Mouse (Mus musculus): Measurements from ENCODE around the gene Synj2bp. TPM values are rescaled to one million over a fixed set of nuclear protein-coding genes. Genes with fewer than 3 reads are reported as not detected.
"Not testable (repeated sequence)": the region's sequence is repeated elsewhere in the genome, so short reads cannot be mapped to it uniquely, and the experiment has no call there.

The Synj2bp gene
- total and polyA plus RNA-seq, 3 experiments, result 5.3 to 123 (median 80.0) TPM

- TF ChIP-seq CTCF (IDR thresholded peaks at IDR 0.05; ENCODE audit: low read depth, low read length) (no peak), GATA1 (IDR thresholded peaks at IDR 0.05; ENCODE audit: borderline replicate concordance, low read length) (no peak), TAL1 (conservative IDR thresholded peaks at IDR 0.05; ENCODE audit: low read depth, low read length) (no peak), POLR2AphosphoS5 (IDR thresholded peaks at IDR 0.05; ENCODE audit: insufficient replicate concordance, low read depth, low read length) (no peak), GATA2 (IDR thresholded peaks at IDR 0.05; ENCODE audit: borderline replicate concordance, low read depth, low read length) (no peak)
Observed at GRCm38 (mm10) chr12:81533029-81533419, 313 bp upstream of the Synj2bp start.

GRCm38 (mm10) chr12:81530587-81530986, 2.1 kb downstream of the Synj2bp start:
- peaks cover 24% of the 10 kb centered on the region for H3K4me1 ChIP-seq (ENCODE audit: insufficient read depth, low read depth, low read length)
- H3K27me3 ChIP-seq (ENCODE audit: insufficient read depth, low read length); DNase-seq (ENCODE audit: low spot score); H3K9me3 ChIP-seq (replicated peaks); ATAC-seq (ENCODE audit: extremely low read depth, insufficient number of reproducible peaks, low FRiP score, poor library complexity, severe bottlenecking): not testable (repeated sequence)
- H3K36me3 ChIP-seq (replicated peaks), result peaks cover 17% of the 10 kb centered on the region
- H3K4me3 ChIP-seq (ENCODE audit: low read depth, low read length), result peak overlapping the region; percentile 3; the same call in 1 of the 2 replicates

More at GRCm38 (mm10) chr12:81533029-81533419, 313 bp upstream of the Synj2bp start:
- H3K27me3 ChIP-seq (ENCODE audit: insufficient read depth, low read length), result no peaks in the 10 kb centered on the region
- peaks cover 11% of the 10 kb centered on the region for H3K36me3 ChIP-seq (replicated peaks)
- H3K4me1 ChIP-seq (ENCODE audit: insufficient read depth, low read depth, low read length), result peaks cover 27% of the 10 kb centered on the region
- no peak for ATAC-seq (ENCODE audit: extremely low read depth, insufficient number of reproducible peaks, low FRiP score, poor library complexity, severe bottlenecking)
- H3K4me3 ChIP-seq (ENCODE audit: low read depth, low read length), result peak overlapping the region; percentile 77
- no peaks in the 10 kb centered on the region for H3K9me3 ChIP-seq (replicated peaks)
- no peak for DNase-seq (ENCODE audit: low spot score)

- not testable (repeated sequence) for ATAC-seq (ENCODE audit: extremely low read depth, insufficient number of reproducible peaks, low FRiP score, poor library complexity, severe bottlenecking)
Observed at GRCm38 (mm10) chr12:81496906-81497305, 35.8 kb downstream of the Synj2bp start.

GRCm38 (mm10) chr12:81490491-81490890, 42.2 kb downstream of the Synj2bp start:
- TF ChIP-seq TAL1 (conservative IDR thresholded peaks at IDR 0.05; ENCODE audit: low read depth, low read length) (no peak), POLR2AphosphoS5 (IDR thresholded peaks at IDR 0.05; ENCODE audit: insufficient replicate concordance, low read depth, low read length) (no peak), CTCF (IDR thresholded peaks at IDR 0.05; ENCODE audit: low read depth, low read length) (no peak), GATA2 (IDR thresholded peaks at IDR 0.05; ENCODE audit: borderline replicate concordance, low read depth, low read length) (no peak), GATA1 (IDR thresholded peaks at IDR 0.05; ENCODE audit: borderline replicate concordance, low read length) (no peak)
- no peak overlapping the region for H3K4me3 ChIP-seq (ENCODE audit: low read depth, low read length)
- DNase-seq (ENCODE audit: low spot score), result no peak
- no peaks in the 10 kb centered on the region for H3K27me3 ChIP-seq (ENCODE audit: insufficient read depth, low read length)
- peaks cover 35% of the 10 kb centered on the region for H3K36me3 ChIP-seq (replicated peaks)
- H3K4me1 ChIP-seq (ENCODE audit: insufficient read depth, low read depth, low read length), result peaks cover 3% of the 10 kb centered on the region
- H3K9me3 ChIP-seq (replicated peaks), result peaks cover 8% of the 10 kb centered on the region
- no peak for ATAC-seq (ENCODE audit: extremely low read depth, insufficient number of reproducible peaks, low FRiP score, poor library complexity, severe bottlenecking)

More at GRCm38 (mm10) chr12:81496906-81497305, 35.8 kb downstream of the Synj2bp start:
- H3K4me3 ChIP-seq (ENCODE audit: low read depth, low read length); H3K4me1 ChIP-seq (ENCODE audit: insufficient read depth, low read depth, low read length); H3K27me3 ChIP-seq (ENCODE audit: insufficient read depth, low read length); DNase-seq (ENCODE audit: low spot score): not testable (repeated sequence)
- H3K9me3 ChIP-seq (replicated peaks), result peaks cover 16% of the 10 kb centered on the region
- H3K36me3 ChIP-seq (replicated peaks), result peaks cover 38% of the 10 kb centered on the region

GRCm38 (mm10) chr12:81485311-81485710, 47.4 kb downstream of the Synj2bp start:
- ATAC-seq (ENCODE audit: extremely low read depth, insufficient number of reproducible peaks, low FRiP score, poor library complexity, severe bottlenecking) (no peak), DNase-seq (ENCODE audit: low spot score) (no peak)
- peaks cover 16% of the 10 kb centered on the region for H3K36me3 ChIP-seq (replicated peaks)
- TF ChIP-seq POLR2AphosphoS5 (IDR thresholded peaks at IDR 0.05; ENCODE audit: insufficient replicate concordance, low read depth, low read length) (no peak), CTCF (IDR thresholded peaks at IDR 0.05; ENCODE audit: low read depth, low read length) (no peak), GATA1 (IDR thresholded peaks at IDR 0.05; ENCODE audit: borderline replicate concordance, low read length) (no peak), TAL1 (conservative IDR thresholded peaks at IDR 0.05; ENCODE audit: low read depth, low read length) (no peak), GATA2 (IDR thresholded peaks at IDR 0.05; ENCODE audit: borderline replicate concordance, low read depth, low read length) (no peak)
- H3K4me1 ChIP-seq (ENCODE audit: insufficient read depth, low read depth, low read length), result peaks cover 12% of the 10 kb centered on the region
- no peaks in the 10 kb centered on the region for H3K27me3 ChIP-seq (ENCODE audit: insufficient read depth, low read length)
- H3K9me3 ChIP-seq (replicated peaks), result no peaks in the 10 kb centered on the region
- peak overlapping the region; percentile 83 for H3K4me3 ChIP-seq (ENCODE audit: low read depth, low read length)

- Histone ChIP-seq H3K27me3 (ENCODE audit: insufficient read depth, low read length) (no peaks in the 10 kb centered on the region), H3K9me3 (replicated peaks) (no peaks in the 10 kb centered on the region), H3K36me3 (replicated peaks) (peaks cover 17% of the 10 kb centered on the region), H3K4me3 (ENCODE audit: low read depth, low read length) (peak within 1 kb of the TSS; percentile 83), H3K4me1 (ENCODE audit: insufficient read depth, low read depth, low read length) (peaks cover 12% of the 10 kb centered on the region)
- DNase-seq (ENCODE audit: low spot score), result peak; percentile 87
- TF ChIP-seq GATA2 (IDR thresholded peaks at IDR 0.05; ENCODE audit: borderline replicate concordance, low read depth, low read length) (no peak), TAL1 (conservative IDR thresholded peaks at IDR 0.05; ENCODE audit: low read depth, low read length) (no peak), CTCF (IDR thresholded peaks at IDR 0.05; ENCODE audit: low read depth, low read length) (no peak), GATA1 (IDR thresholded peaks at IDR 0.05; ENCODE audit: borderline replicate concordance, low read length) (no peak)
- peak; percentile 95 for ATAC-seq (ENCODE audit: extremely low read depth, insufficient number of reproducible peaks, low FRiP score, poor library complexity, severe bottlenecking)
Observed at GRCm38 (mm10) chr12:81484727-81485191, 48.0 kb downstream of the Synj2bp start, which contains the start of gene Cox16. Gene Cox16, minus strand, starts transcription at chr12:81485127.

- ATAC-seq (ENCODE audit: extremely low read depth, insufficient number of reproducible peaks, low FRiP score, poor library complexity, severe bottlenecking) (no peak), DNase-seq (ENCODE audit: low spot score) (no peak)
- Histone ChIP-seq H3K36me3 (replicated peaks) (peaks cover 14% of the 10 kb centered on the region), H3K4me1 (ENCODE audit: insufficient read depth, low read depth, low read length) (peaks cover 12% of the 10 kb centered on the region), H3K27me3 (ENCODE audit: insufficient read depth, low read length) (no peaks in the 10 kb centered on the region), H3K4me3 (ENCODE audit: low read depth, low read length) (peak overlapping the region; percentile 83), H3K9me3 (replicated peaks) (no peaks in the 10 kb centered on the region)
- TF ChIP-seq GATA2 (IDR thresholded peaks at IDR 0.05; ENCODE audit: borderline replicate concordance, low read depth, low read length), result no peak
- TF ChIP-seq GATA1 (IDR thresholded peaks at IDR 0.05; ENCODE audit: borderline replicate concordance, low read length), result no peak
- no peak for TF ChIP-seq POLR2AphosphoS5 (IDR thresholded peaks at IDR 0.05; ENCODE audit: insufficient replicate concordance, low read depth, low read length)
- TF ChIP-seq TAL1 (conservative IDR thresholded peaks at IDR 0.05; ENCODE audit: low read depth, low read length), result no peak
Observed at GRCm38 (mm10) chr12:81484212-81484611, 48.5 kb downstream of the Synj2bp start.

Data from G1E (cell line).